Mouse (Mus musculus) megakaryocyte, embryonic 14.5 days (primary cell): ENCODE data around the gene Isy1.

Source experiments
- FLI1 ChIP-seq: IDR thresholded peaks from 2 replicates; pipeline ENCODE4 v1.6.1; 2012; ENCODE audit warnings: low read length, inconsistent platforms, mixed read lengths
- GATA1 ChIP-seq: IDR thresholded peaks from 3 replicates; pipeline ENCODE4 v1.6.1; 2012; ENCODE audit warnings: mixed read lengths, low read length, inconsistent platforms, borderline replicate concordance

- no peak for TF ChIP-seq GATA1
- TF ChIP-seq FLI1 = no peak
Measured at GRCm38 (mm10) chr6:87806028-87806427, 32.6 kb downstream of the Isy1 start.
